Mouse (Mus musculus) frontal cortex, postnatal 25 days (tissue): ENCODE data around the gene Agbl2.

Experiments
- DNase-seq, 2 experiments: peaks; one replicate each; pipeline ENCODE4 v3.0.0; 2022; ENCODE audit warnings: low spot score in 2 of 2

The Agbl2 gene

GRCm38 (mm10) chr2:90871180-90871961 lies 88.8 kb downstream of the Agbl2 start:
- no peak for DNase-seq

- no peak for DNase-seq
Measured at GRCm38 (mm10) chr2:90874025-90874424, 91.5 kb downstream of the Agbl2 start.

GRCm38 (mm10) chr2:90875239-90875638 lies 92.7 kb downstream of the Agbl2 start:
- no peak for DNase-seq

- DNase-seq = no peak
Measured at GRCm38 (mm10) chr2:90877584-90878259, 95.2 kb downstream of the Agbl2 start.

- DNase-seq = no peak
Measured at GRCm38 (mm10) chr2:90879419-90879818, 96.9 kb downstream of the Agbl2 start.

GRCm38 (mm10) chr2:90880144-90880785 lies 97.7 kb downstream of the Agbl2 start:
- DNase-seq = no peak

GRCm38 (mm10) chr2:90881824-90882223 lies 99.3 kb downstream of the Agbl2 start:
- no peak for DNase-seq
